Mouse (Mus musculus): ENCODE data around the gene Cul7. TPM values are rescaled to one million over a fixed set of nuclear protein-coding genes. Genes with fewer than 3 reads are reported as not detected.

Cul7 gene
- polyA plus RNA-seq, 1 experiment from 2014 or later, result 63.3 TPM

GRCm38 (mm10) chr17:46678911-46679310 lies 28.8 kb downstream of the Cul7 start:
- Histone ChIP-seq H3K27me3 (no peaks in the 10 kb centered on the region), H3K27ac (peak overlapping the region; percentile 22; the same call in 1 of the 2 replicates), H3K9ac (no peak overlapping the region), H3K4me2 (peak overlapping the region; percentile 65), H3K9me3 (no peaks in the 10 kb centered on the region), H3K36me3 (peaks cover 49% of the 10 kb centered on the region), H3K4me3 (peak overlapping the region; percentile 94), H3K4me1 (peaks cover 37% of the 10 kb centered on the region)
- ATAC-seq (ENCODE audit: insufficient number of reproducible peaks, low FRiP score, low TSS enrichment, low read depth), result no peak
- 47% methylated on average over 9 of the region's 9 CpGs for whole genome bisulfite sequencing

GRCm38 (mm10) chr17:46679843-46680759 lies 30.0 kb downstream of the Cul7 start:
- Histone ChIP-seq H3K36me3 (peaks cover 56% of the 10 kb centered on the region), H3K4me3 (peak overlapping the region; percentile 94), H3K9me3 (no peaks in the 10 kb centered on the region), H3K27me3 (no peaks in the 10 kb centered on the region), H3K4me2 (peak overlapping the region; percentile 65), H3K4me1 (peaks cover 29% of the 10 kb centered on the region), H3K27ac (peak overlapping the region; percentile 94), H3K9ac (peak overlapping the region; percentile 75)
- under 1% methylated on average over 34 of the region's 34 CpGs for WGBS
- peak; percentile 3; the same call in 1 of the 2 replicates for ATAC-seq (ENCODE audit: insufficient number of reproducible peaks, low FRiP score, low TSS enrichment, low read depth)

- H3K36me3 ChIP-seq, result peaks cover 56% of the 10 kb centered on the region
- under 1% methylated on average over 49 of the region's 49 CpGs for WGBS
- H3K9ac ChIP-seq, result peak within 1 kb of the TSS; percentile 75
- ATAC-seq (ENCODE audit: insufficient number of reproducible peaks, low FRiP score, low TSS enrichment, low read depth), result peak; percentile 98
- peak within 1 kb of the TSS; percentile 65 for H3K4me2 ChIP-seq
- no peaks in the 10 kb centered on the region for H3K9me3 ChIP-seq
- peak within 1 kb of the TSS; percentile 94 for H3K4me3 ChIP-seq
- H3K27me3 ChIP-seq, result no peaks in the 10 kb centered on the region
- H3K27ac ChIP-seq, result peak within 1 kb of the TSS; percentile 94
- H3K4me1 ChIP-seq, result peaks cover 24% of the 10 kb centered on the region
Measured at GRCm38 (mm10) chr17:46680760-46681373, 30.7 kb downstream of the Cul7 start, which contains the start of gene Klhdc3. TSS of gene Klhdc3 (minus strand) at chr17:46680914.

- Histone ChIP-seq H3K36me3 (peaks cover 56% of the 10 kb centered on the region), H3K4me2 (peak overlapping the region; percentile 65), H3K4me1 (peaks cover 24% of the 10 kb centered on the region), H3K27ac (peak overlapping the region; percentile 82), H3K9ac (peak overlapping the region; percentile 21), H3K4me3 (peak overlapping the region; percentile 94), H3K9me3 (no peaks in the 10 kb centered on the region), H3K27me3 (no peaks in the 10 kb centered on the region)
- ATAC-seq (ENCODE audit: insufficient number of reproducible peaks, low FRiP score, low TSS enrichment, low read depth), result no peak
- 20% methylated on average over 12 of the region's 12 CpGs for WGBS
Measured at GRCm38 (mm10) chr17:46681466-46682118, 31.5 kb downstream of the Cul7 start.

- Histone ChIP-seq H3K36me3 (peaks cover 56% of the 10 kb centered on the region), H3K9me3 (no peaks in the 10 kb centered on the region), H3K27ac (no peak overlapping the region), H3K4me1 (peaks cover 24% of the 10 kb centered on the region), H3K9ac (no peak overlapping the region), H3K27me3 (no peaks in the 10 kb centered on the region), H3K4me3 (no peak overlapping the region), H3K4me2 (no peak overlapping the region)
- 82% methylated on average over 16 of the region's 16 CpGs for WGBS
- ATAC-seq (ENCODE audit: insufficient number of reproducible peaks, low FRiP score, low TSS enrichment, low read depth), result no peak
Measured at GRCm38 (mm10) chr17:46682654-46683389, 32.7 kb downstream of the Cul7 start.

GRCm38 (mm10) chr17:46685913-46686312 lies 35.8 kb downstream of the Cul7 start:
- no peak overlapping the region for H3K4me2 ChIP-seq
- no peak overlapping the region for H3K27ac ChIP-seq
- no peaks in the 10 kb centered on the region for H3K27me3 ChIP-seq
- ATAC-seq (ENCODE audit: insufficient number of reproducible peaks, low FRiP score, low TSS enrichment, low read depth), result no peak
- H3K4me1 ChIP-seq, result peaks cover 9% of the 10 kb centered on the region
- peaks cover 58% of the 10 kb centered on the region for H3K36me3 ChIP-seq
- H3K9me3 ChIP-seq, result no peaks in the 10 kb centered on the region
- H3K9ac ChIP-seq, result no peak overlapping the region
- WGBS, result 86% methylated on average over 6 of the region's 6 CpGs
- no peak overlapping the region for H3K4me3 ChIP-seq

- H3K4me3 ChIP-seq, result no peak overlapping the region
- no peaks in the 10 kb centered on the region for H3K9me3 ChIP-seq
- ATAC-seq (ENCODE audit: insufficient number of reproducible peaks, low FRiP score, low TSS enrichment, low read depth), result no peak
- no peak overlapping the region for H3K9ac ChIP-seq
- 93% methylated on average over 12 of the region's 12 CpGs for WGBS
- H3K36me3 ChIP-seq, result peaks cover 42% of the 10 kb centered on the region
- no peak overlapping the region for H3K27ac ChIP-seq
- no peaks in the 10 kb centered on the region for H3K4me1 ChIP-seq
- H3K27me3 ChIP-seq, result no peaks in the 10 kb centered on the region
- no peak overlapping the region for H3K4me2 ChIP-seq
Measured at GRCm38 (mm10) chr17:46690665-46691064, 40.5 kb downstream of the Cul7 start.

- H3K4me1 ChIP-seq, result no peaks in the 10 kb centered on the region
- H3K4me2 ChIP-seq, result no peak overlapping the region
- ATAC-seq (ENCODE audit: insufficient number of reproducible peaks, low FRiP score, low TSS enrichment, low read depth), result no peak
- WGBS, result 91% methylated on average over 2 of the region's 2 CpGs
- H3K4me3 ChIP-seq, result no peak overlapping the region
- H3K27ac ChIP-seq, result no peak overlapping the region
- no peak overlapping the region for H3K9ac ChIP-seq
- peaks cover 40% of the 10 kb centered on the region for H3K36me3 ChIP-seq
- no peaks in the 10 kb centered on the region for H3K9me3 ChIP-seq
- no peaks in the 10 kb centered on the region for H3K27me3 ChIP-seq
Measured at GRCm38 (mm10) chr17:46691390-46691789, 41.3 kb downstream of the Cul7 start.

GRCm38 (mm10) chr17:46694517-46695063 lies 44.5 kb downstream of the Cul7 start:
- ATAC-seq (ENCODE audit: insufficient number of reproducible peaks, low FRiP score, low TSS enrichment, low read depth), result no peak

GRCm38 (mm10) chr17:46698515-46698914 lies 48.4 kb downstream of the Cul7 start:
- Histone ChIP-seq H3K36me3 (peaks cover 31% of the 10 kb centered on the region), H3K4me2 (no peak overlapping the region), H3K27me3 (no peaks in the 10 kb centered on the region), H3K4me3 (no peak overlapping the region), H3K4me1 (peaks cover 26% of the 10 kb centered on the region), H3K9ac (no peak overlapping the region), H3K9me3 (no peaks in the 10 kb centered on the region), H3K27ac (no peak overlapping the region)
- WGBS, result 84% methylated on average over 6 of the region's 6 CpGs
- ATAC-seq (ENCODE audit: insufficient number of reproducible peaks, low FRiP score, low TSS enrichment, low read depth), result no peak

More at GRCm38 (mm10) chr17:46694517-46695063, 44.5 kb downstream of the Cul7 start:
- Histone ChIP-seq H3K9ac (no peak overlapping the region), H3K27ac (no peak overlapping the region), H3K4me3 (no peak overlapping the region), H3K4me2 (no peak overlapping the region), H3K4me1 (no peaks in the 10 kb centered on the region), H3K27me3 (no peaks in the 10 kb centered on the region), H3K9me3 (no peaks in the 10 kb centered on the region), H3K36me3 (peaks cover 37% of the 10 kb centered on the region)
- WGBS, result 70% methylated on average over 1 of the region's 1 CpGs

GRCm38 (mm10) chr17:46699245-46699644 lies 49.1 kb downstream of the Cul7 start:
- peaks cover 29% of the 10 kb centered on the region for H3K36me3 ChIP-seq

More at GRCm38 (mm10) chr17:46699245-46699644, 49.1 kb downstream of the Cul7 start:
- ATAC-seq (ENCODE audit: insufficient number of reproducible peaks, low FRiP score, low TSS enrichment, low read depth), result no peak
- Histone ChIP-seq H3K27me3 (no peaks in the 10 kb centered on the region), H3K27ac (no peak overlapping the region), H3K9ac (no peak overlapping the region), H3K4me1 (peaks cover 32% of the 10 kb centered on the region), H3K4me3 (no peak overlapping the region), H3K4me2 (no peak overlapping the region), H3K9me3 (no peaks in the 10 kb centered on the region)
- WGBS, result 51% methylated on average over 5 of the region's 5 CpGs
